Mouse (Mus musculus): ENCODE measurements at regions not wholly inside any gene's neighbourhood (a gene's known extent, or its start where the extent isn't known, plus 50 kb on each side); places are given as distances from the start of the nearest gene placed in this dataset.

- no peak for DNase-seq
Observed at GRCm38 (mm10) chr2:179379691-179380443, 62.4 kb upstream of the Cdh4 start.

- no peak for DNase-seq
Observed at GRCm38 (mm10) chr2:179380444-179380705, 61.9 kb upstream of the Cdh4 start.

GRCm38 (mm10) chr2:179381916-179382315, 60.3 kb upstream of the Cdh4 start:
- no peak for DNase-seq

- DNase-seq: peak; percentile 2
Observed at GRCm38 (mm10) chr2:179382594-179382993, 59.6 kb upstream of the Cdh4 start.

DNA sequence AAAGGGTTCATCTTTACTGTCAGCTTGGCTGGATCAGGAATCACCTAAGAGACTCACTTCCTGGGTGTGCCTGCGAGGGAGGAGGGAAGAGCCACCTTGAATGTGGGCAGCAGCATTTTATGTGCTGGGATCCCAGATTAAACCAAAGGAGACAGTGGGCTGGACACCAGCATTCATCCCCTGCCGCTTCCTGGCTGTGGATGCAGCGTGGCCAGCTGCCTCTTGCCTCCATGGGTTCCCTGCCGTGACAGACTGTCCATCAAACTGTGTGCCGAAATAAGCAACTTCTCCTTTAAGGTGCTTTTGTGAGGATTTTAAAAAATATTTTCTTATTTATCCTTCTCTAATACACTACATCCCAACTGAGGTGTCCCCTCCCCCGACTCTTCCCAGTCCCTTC, 55.4 kb upstream of the Cdh4 start:
- no peak for DNase-seq

DNA sequence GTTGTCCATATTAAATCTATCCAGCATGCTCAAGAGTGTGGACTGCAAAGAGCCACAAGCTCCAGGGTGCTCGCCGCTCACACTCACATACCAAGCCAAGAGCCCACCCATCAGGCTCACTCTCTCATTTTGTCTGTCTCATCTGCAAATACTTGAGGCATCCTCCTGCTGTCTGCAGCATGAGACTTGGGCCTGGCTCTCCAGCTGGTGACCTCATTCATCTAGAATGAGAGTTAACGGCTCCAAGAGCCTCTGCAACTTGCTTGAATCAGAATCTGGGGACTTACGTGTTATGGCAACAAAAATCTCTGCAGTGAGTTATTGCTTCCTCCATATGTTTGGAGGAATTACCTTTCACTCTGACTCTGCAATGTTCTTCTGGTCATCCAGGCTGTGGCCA, 51.7 kb upstream of the Cdh4 start:
- DNase-seq: no peak

- DNase-seq: no peak
Observed at GRCm38 (mm10) chr2:179390924-179391461, 51.2 kb upstream of the Cdh4 start.
